Mouse (Mus musculus) cerebellum, adult 9-10 months (tissue): ENCODE data around the gene Gm49711.
"Not testable (repeated sequence)": the region's sequence is repeated elsewhere in the genome, so short reads cannot be mapped to it uniquely, and the experiment has no call there.

Experiments
- DNase-seq: peaks from one replicate; pipeline ENCODE4 v3.0.0; 2022

Gm49711 gene

GRCm38 (mm10) chr16:92195094-92195493 lies 137.0 kb downstream of the Gm49711 start:
- no peak for DNase-seq

GRCm38 (mm10) chr16:92196741-92197331 lies 138.7 kb downstream of the Gm49711 start:
- DNase-seq, result no peak

DNA sequence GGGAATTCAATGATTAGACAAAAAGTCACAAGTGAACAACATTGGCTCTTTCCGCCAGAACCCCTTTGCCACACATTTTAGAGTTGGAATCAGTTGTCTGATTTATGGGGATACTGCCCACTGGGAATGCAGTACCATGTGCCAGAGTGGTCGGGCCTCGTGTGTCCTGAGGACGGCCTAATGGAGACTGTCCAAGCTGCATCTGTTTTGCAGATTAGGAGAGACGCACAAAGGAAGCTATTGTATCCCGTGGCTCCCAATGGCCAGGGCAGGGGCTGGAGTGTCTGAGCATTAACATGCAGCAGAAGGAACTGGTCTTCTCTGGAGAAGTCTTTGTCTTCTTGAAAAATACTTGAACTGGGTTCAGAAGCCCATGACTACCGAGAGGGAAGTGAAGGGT lies 142.5 kb downstream of the Gm49711 start:
- peak; percentile 37 for DNase-seq

DNA sequence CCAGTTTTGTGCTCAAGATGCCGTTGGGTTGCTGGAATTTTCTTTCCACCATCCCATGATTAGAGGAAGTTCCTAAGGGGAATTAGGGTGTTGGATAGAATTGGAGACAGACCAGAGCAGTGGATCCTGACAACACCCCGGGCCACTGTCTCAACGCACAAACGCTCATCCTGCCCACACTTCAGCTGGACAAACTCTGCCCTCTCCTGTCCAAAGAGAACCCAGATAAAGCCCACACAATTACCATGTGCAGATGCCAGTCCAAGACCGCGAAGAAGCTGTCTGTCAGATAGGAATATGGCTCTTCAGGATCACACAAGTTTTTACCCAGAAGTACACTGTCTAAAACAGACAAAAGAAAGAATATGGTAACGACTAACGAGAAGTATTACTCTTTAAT lies 145.5 kb downstream of the Gm49711 start:
- DNase-seq, result peak; percentile 5

- no peak for DNase-seq
Measured at GRCm38 (mm10) chr16:92209291-92209781, 151.2 kb downstream of the Gm49711 start.

- DNase-seq, result not testable (repeated sequence)
Measured at GRCm38 (mm10) chr16:92210316-92210715, 152.2 kb downstream of the Gm49711 start.

DNA sequence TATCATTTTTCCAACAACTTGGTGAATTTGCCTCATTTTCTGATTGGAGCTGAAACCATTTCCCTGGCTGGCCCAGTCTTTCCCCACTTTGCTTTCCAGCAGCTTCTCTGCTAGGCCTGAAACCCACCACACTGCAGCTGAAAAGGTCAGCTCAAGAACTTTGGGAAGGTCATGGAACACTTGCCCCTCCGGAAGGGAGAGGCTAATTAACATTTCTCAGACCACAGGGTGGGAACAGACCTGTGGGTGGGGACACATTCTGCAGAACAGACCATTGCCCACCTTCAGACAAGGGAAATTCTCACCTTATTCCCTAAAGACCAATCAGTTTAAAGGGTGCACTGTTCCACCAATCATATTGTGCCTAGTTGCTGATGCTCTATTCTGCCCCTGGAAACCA lies 155.8 kb downstream of the Gm49711 start:
- not testable (repeated sequence) for DNase-seq

DNA sequence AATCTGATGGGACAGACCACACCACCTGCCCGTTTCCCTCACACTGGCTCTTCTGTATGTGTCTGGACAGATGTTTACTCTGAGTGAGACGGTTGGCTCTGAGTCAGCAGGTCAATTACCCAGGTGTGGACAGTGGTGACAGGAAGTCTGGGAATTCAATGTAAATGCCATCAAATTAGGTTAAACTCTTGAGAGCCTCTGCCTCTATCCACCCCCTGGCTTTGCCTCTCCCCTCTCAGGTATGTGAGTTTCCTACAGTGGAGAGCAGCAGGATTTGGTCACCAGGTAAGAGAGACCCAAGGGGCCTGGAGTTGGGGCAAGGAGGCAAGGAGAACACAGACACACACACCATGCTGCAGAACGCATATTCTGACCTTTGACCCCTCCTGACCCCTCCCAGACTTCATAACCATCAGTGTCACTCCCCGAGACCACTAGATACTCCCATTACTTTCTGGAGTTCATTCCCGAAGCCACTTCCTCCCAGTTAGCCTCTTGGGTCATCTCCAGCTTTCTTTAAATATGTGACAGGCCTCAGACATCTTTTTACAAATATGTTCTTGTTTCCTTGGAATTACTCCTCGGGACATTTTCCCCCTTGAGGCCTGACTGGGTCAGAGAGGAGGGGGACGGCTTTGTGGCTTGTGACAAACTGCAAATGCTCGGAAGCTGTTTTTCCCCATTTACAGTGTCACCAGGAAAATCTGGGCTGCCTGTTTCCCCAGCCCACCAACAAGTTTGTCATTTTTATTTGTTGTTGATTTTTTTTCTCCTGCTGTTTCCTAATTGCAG lies 157.7 kb downstream of the Gm49711 start:
- DNase-seq, result no peak

DNA sequence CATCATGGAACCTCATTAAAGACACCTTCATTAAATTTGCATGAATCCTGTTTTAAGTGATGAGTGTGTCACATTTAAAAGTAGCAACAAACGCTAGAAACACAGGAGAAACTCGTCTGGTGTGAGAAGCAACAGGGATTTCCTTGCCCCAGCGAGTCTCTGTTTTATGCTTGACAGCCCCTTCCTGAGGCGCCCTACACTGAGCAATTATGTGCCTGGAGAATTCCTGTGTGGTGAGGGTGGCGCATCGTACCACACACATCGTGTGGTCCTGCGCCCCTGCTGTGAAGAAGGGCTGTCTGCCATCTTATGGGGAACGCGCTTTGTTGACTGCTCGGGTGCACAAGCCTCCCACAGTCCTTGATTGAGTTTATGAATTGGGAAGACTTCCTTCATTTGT lies 162.6 kb downstream of the Gm49711 start:
- no peak for DNase-seq

DNA sequence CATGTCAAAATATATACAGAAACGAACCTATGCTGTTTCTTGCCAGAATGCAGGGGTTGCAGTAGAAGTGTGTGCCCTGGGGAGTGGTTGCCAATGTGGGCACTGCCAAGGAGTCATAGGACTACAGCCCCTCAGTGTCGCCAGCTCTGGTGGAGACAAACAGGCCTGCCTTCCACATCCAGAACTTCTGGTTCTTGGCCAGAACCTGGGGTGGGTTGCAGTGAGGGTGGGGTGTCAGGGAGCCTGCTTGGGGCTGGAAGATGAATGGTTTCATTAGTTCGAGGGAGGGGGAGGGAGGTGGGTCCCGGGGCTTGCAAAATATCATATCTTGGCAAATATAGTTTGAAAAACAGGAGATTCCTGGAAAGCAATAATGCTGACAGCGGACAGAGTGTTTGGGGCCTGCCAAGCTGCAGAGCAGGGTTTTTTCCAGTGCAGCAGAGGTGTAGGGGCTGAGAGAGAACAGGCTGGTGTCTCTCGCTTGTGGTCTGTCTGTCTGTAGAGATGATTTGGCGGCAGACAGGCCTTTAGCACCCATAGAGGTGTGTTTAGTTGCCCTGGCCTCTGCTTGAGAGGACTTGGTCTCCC lies 170.3 kb downstream of the Gm49711 start:
- no peak for DNase-seq

DNA sequence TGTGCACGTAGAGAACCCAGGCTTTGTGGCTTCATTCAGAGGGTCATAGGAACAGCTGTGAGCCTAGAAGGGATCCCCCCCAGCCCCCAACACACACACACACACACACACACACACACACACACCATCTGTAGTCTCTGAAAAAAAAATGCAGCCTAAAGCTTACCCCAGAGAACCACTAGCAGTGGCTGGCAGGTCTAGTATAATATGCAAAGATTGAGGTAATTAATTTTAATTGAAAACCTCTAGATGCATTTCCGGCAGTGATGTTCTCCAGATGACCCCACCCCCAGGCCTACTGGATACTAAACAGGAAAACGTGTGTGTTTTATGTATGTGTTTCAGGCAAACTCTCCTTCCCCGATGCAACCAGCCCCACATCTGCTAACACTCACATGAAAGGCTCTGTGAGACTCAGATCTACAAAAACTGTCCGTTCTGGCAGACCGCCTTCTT lies 172.4 kb downstream of the Gm49711 start:
- no peak for DNase-seq

- no peak for DNase-seq
Measured at GRCm38 (mm10) chr16:92234530-92234929, 176.4 kb downstream of the Gm49711 start.

GRCm38 (mm10) chr16:92235222-92235621 lies 177.1 kb downstream of the Gm49711 start:
- DNase-seq, result no peak
